Mouse (Mus musculus) adrenal gland, adult 2 months (tissue): ENCODE data around the gene Fgf8. TPM values are rescaled to one million over a fixed set of nuclear protein-coding genes. Genes with fewer than 3 reads are reported as not detected.

Experiments
- DNase-seq: peaks from one replicate; pipeline ENCODE4 v3.0.0; 2021
- polyA plus RNA-seq: library from polyadenylated mRNA; depleted of rRNA; stranded (reverse); fragments of >200 nt; gene quantifications from 2 replicates; pipeline ENCODE4 v1.2.3, GENCODE M21; 2012; rRNA removed
- total RNA-seq, 2 experiments: library from RNA; stranded (reverse); gene quantifications; 2 replicates each; pipeline ENCODE4 v1.2.3; 2021

The Fgf8 gene
- total and polyA plus RNA-seq, 3 experiments: 0.30 TPM; not detected in 2

- no peak for DNase-seq
Measured at GRCm38 (mm10) chr19:45727231-45727630, 15.5 kb downstream of the Fgf8 start.

GRCm38 (mm10) chr19:45725677-45726277 is 16.9 kb downstream of the Fgf8 start:
- DNase-seq: no peak

GRCm38 (mm10) chr19:45722188-45722587 is 20.5 kb downstream of the Fgf8 start:
- no peak for DNase-seq

- no peak for DNase-seq
Measured at GRCm38 (mm10) chr19:45718286-45718685, 24.4 kb downstream of the Fgf8 start.

GRCm38 (mm10) chr19:45717493-45718220 is 25.1 kb downstream of the Fgf8 start:
- peak; percentile 65 for DNase-seq

- no peak for DNase-seq
Measured at GRCm38 (mm10) chr19:45708704-45709103, 34.0 kb downstream of the Fgf8 start.

- DNase-seq: no peak
Measured at GRCm38 (mm10) chr19:45696281-45696600, 46.5 kb downstream of the Fgf8 start.

GRCm38 (mm10) chr19:45695496-45696280 is 47.0 kb downstream of the Fgf8 start:
- DNase-seq: no peak

- DNase-seq: no peak
Measured at GRCm38 (mm10) chr19:45694056-45694455, 48.7 kb downstream of the Fgf8 start.

- no peak for DNase-seq
Measured at GRCm38 (mm10) chr19:45692211-45692610, 50.5 kb downstream of the Fgf8 start.

GRCm38 (mm10) chr19:45691001-45691535 is 51.6 kb downstream of the Fgf8 start:
- DNase-seq: no peak

GRCm38 (mm10) chr19:45687001-45687400 is 55.7 kb downstream of the Fgf8 start:
- no peak for DNase-seq

Other genes with a start within 250 kb of the Fgf8 start
- 10 to 100 TPM; 10.3 to 14.9 TPM for gene Poll, start 182.4 kb downstream of the Fgf8 start, total RNA-seq
- gene Poll, start 182.4 kb downstream of the Fgf8 start, polyA plus RNA-seq: 11.3 and 11.9 TPM in 2 replicates
- 10 to 100 TPM; 29.0 to 38.0 TPM for gene Gm17018, start 182.3 kb downstream of the Fgf8 start, total RNA-seq
- 0.98 and 2.1 TPM in 2 replicates for gene Gm17018, start 182.3 kb downstream of the Fgf8 start, polyA plus RNA-seq
- gene Fbxw4, start 82.6 kb downstream of the Fgf8 start, total RNA-seq: 10 to 100 TPM; 30.0 to 34.4 TPM
- gene Fbxw4, start 82.6 kb downstream of the Fgf8 start, polyA plus RNA-seq: 145 and 199 TPM in 2 replicates
- gene Npm3, start 6.7 kb upstream of the Fgf8 start, total RNA-seq: 10 to 100 TPM; 26.1 to 27.6 TPM
- gene Npm3, start 6.7 kb upstream of the Fgf8 start, polyA plus RNA-seq: 52.2 and 53.3 TPM in 2 replicates
- gene Mgea5, start 40.9 kb upstream of the Fgf8 start, total RNA-seq: 10 to 100 TPM; 55.8 to 85.1 TPM
- gene Mgea5, start 40.9 kb upstream of the Fgf8 start, polyA plus RNA-seq: 5.4 and 8.2 TPM in 2 replicates
- gene Kcnip2, start 73.1 kb upstream of the Fgf8 start, total RNA-seq: under 1 TPM; 0.12 to 0.38 TPM
- gene Kcnip2, start 73.1 kb upstream of the Fgf8 start, polyA plus RNA-seq: 0.25 and 0.28 TPM in 2 replicates